Mouse (Mus musculus) colon, adult 2 months (tissue): ENCODE data around the gene Arid3c. TPM values are rescaled to one million over a fixed set of nuclear protein-coding genes. Genes with fewer than 3 reads are reported as not detected.

Experiments
- polyA plus RNA-seq: library from polyadenylated mRNA; depleted of rRNA; stranded (reverse); fragments of >200 nt; gene quantifications from 2 replicates; pipeline ENCODE4 v1.2.3, GENCODE M21; 2012; rRNA removed

The Arid3c gene
- not detected in 2 replicates for polyA plus RNA-seq

DNA sequence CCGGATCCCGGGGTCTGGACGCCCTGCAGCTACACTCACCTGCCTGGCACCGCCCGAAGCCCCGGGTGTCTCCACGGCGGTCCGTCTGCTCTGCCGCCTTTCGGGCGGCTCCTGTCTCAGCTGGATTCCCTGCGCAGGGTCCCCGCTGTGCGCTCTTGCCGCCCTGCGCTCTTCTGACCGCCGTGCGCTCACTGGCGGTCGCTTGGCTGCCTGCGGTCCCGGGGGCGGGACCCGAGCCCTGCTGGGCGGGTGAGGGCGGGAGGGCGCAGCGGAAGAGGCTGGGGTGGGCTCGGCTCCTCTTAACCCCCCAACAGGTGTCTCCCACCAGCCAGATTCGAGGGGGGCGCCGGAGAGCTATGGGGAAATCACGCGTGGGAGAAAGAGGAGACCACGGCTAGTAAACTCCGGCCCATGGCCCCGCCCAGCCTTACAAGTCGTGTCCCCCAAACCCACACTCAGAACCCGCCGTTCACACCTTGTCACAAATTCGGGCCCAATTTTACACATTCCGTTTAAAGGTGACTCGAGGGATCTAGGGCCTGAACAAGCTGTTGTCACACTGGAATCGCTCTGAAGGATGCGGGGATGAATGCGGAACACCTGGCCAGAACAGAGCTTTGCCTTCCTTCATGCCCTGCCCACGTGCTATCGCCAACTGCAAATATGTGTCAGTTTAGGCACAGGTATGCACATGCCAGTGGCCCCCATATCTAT, at the start of gene Arid3c:
Gene Arid3c (minus strand): TSS at position 91 of the 714 bp plus-strand sequence.

DNA sequence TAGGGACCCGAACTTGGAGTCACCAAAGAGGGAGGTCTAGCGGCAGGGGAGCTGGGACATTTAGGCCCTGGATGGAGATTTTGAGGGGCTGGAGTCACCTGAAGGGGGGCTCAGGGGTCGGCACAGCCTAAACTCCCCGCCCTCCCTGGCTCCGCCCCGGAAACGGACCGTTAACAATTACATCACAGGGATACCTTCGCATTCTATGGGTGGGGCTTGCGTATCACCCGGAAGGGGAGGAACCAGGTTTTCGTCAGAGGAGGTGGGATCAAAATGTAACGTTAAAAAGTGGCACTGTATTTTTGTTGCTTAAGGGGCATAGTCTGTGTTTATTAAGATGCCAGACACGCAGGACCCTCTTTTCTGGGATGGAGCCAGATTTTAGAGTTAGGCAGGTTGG, 43.1 kb upstream of the Arid3c start, which contains the start of gene Ccl27a:
Gene Ccl27a (minus strand): TSS at position 246 of the 400 bp plus-strand sequence.

DNA sequence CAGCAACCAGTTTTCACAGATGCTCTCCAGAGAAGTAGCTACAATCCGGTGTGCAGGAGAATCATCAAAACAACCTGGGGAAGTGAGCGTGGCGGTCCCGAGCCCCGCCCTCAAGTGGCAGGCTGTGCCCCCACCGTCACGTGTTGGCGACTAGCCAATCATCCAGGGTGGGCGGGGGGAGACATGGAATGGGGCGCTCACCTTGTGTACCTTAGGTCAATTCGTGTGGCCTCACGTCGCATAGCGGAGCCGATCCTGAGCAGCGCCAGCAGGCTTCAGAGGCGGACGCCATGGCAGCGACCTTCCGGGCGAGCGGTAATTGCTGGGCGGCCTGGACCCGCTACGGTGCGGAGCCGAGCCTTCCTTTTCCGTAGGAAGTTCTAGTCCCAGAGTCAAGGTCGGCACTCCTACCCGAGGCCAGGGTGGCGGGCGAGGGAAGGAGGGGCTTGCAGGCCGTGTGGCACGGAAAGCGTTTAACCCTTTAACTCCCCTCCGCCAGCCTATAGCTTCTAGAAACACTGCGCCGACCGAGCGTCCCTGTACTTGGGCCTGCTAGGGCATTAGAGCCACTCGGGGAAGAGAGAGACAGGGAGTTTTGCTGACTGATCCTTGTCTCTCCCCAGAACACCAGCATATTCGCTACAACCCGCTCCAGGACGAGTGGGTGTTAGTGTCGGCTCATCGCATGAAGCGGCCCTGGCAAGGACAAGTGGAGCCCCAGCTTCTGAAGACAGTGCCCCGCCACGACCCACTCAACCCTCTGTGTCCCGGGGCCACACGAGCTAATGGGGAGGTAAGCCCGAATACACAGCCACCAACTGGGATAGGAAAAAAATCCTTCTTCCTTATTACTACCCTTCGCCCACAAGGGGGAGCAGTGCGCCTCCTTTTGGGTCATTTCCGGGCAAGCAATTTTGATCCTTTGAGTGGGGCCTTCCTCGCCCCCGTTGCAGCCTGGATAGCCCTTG, 24.7 kb upstream of the Arid3c start, which contains the start of gene Sigmar1:
Gene Sigmar1 (minus strand): TSS at position 820 of the 968 bp plus-strand sequence.

DNA sequence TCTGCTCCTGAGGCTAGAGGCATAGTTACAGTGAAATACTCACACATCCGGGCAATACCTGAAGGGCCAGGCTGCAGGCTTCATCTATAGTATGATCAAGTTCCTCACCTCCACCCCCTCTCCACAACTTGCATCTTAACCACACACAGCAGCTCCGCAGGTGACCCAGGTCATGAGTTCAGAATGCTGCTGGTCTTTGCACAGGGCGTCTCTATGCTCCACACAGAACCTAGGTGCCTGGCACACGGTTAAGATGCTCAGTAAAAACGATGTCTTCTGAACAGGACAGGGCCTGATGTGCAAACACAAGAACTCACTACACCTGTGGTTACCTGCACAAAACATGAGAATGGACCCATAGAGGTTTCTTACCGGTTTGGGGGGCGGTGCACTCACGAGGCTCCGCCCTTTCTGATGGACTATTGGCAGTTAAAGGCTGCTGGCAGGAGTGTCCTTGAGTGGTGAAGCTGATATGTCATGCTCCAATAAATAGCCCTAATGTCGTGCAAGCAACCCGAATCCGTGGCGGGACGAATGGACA, 23.9 kb upstream of the Arid3c start, which contains the start of gene Galt:
Gene Galt (plus strand): TSS at position 432 of the 541 bp plus-strand sequence.

DNA sequence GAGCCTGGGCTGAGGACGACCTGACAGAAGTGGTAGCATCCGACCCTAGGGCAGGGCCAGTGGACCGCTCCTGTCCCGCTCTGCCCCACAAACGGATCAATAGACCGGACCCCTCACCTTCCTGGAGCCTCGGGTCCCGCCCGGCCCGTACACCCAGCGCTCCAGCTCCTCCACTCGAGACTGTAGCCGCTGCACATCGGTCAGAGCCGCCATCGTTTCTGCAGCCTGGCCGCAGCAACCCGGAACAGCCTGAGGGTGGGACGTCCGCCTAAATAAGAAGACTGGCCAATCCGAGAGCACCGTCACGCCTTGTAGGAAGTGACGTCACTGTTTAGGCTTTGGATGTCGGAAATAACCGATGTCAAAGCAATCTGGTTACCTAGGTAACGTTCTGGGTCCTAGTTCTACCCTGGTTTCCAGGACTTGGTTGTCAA, 8.0 kb downstream of the Arid3c start, which contains the start of gene Dctn3:
Gene Dctn3 (minus strand): TSS at position 253 of the 434 bp plus-strand sequence.

GRCm38 (mm10) chr4:41713197-41714067, 17.5 kb downstream of the Arid3c start, which contains the start of gene Rpp25l:
TSS of gene Rpp25l (minus strand) at chr4:41713534.

DNA sequence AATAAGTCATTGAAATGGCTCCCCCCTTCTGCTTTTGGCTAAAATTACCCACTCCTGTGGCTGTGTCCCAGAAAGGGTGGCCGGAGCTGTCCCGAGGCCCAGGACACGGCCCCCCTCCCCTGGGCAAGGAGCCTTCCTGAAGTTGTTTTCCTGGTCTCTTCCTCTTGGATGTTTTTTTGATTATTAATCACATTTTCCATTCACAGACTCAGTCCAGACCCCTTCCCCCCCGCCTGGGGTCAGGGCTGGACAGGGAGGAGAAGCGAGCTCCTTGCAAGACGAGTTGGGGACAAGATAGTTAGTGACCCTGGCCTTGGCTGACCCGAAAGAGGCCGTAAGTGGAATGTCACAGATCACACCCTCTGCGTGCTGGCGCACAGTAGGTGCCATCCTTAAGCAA, 31.2 kb downstream of the Arid3c start, which contains the start of gene Il11ra1:
Gene Il11ra1 (plus strand): TSS at position 207 of the 400 bp plus-strand sequence.

GRCm38 (mm10) chr4:41696930-41697841, 33.8 kb downstream of the Arid3c start, which contains the start of gene Cntfr:
TSS of gene Cntfr (minus strand) at chr4:41697089.

Other genes with a start within 250 kb of the Arid3c start
- gene AI464131, start 228.1 kb downstream of the Arid3c start, polyA plus RNA-seq: 11.0 and 12.8 TPM in 2 replicates
- gene 1110017D15Rik, start 213.8 kb downstream of the Arid3c start, polyA plus RNA-seq: 0.23 TPM in 1 of 2 replicates, not detected in the other
- 19.3 and 21.6 TPM in 2 replicates for gene Fam219a, start 161.6 kb downstream of the Arid3c start, polyA plus RNA-seq
- gene Dnaic1, start 161.4 kb downstream of the Arid3c start, polyA plus RNA-seq: 10.2 and 10.7 TPM in 2 replicates
- gene Enho, start 90.8 kb downstream of the Arid3c start, polyA plus RNA-seq: 30.3 and 41.0 TPM in 2 replicates
- gene Cntfr, start 34.1 kb downstream of the Arid3c start, polyA plus RNA-seq: 2.7 and 3.0 TPM in 2 replicates
- gene Il11ra1, start 31.2 kb downstream of the Arid3c start, polyA plus RNA-seq: 80.8 and 101 TPM in 2 replicates
- gene Rpp25l, start 17.6 kb downstream of the Arid3c start, polyA plus RNA-seq: 71.4 and 75.4 TPM in 2 replicates
- 67.8 and 69.7 TPM in 2 replicates for gene Dctn3, start 8.0 kb downstream of the Arid3c start, polyA plus RNA-seq
- gene Galt, start 24.1 kb upstream of the Arid3c start, polyA plus RNA-seq: 104 and 114 TPM in 2 replicates
- 164 and 177 TPM in 2 replicates for gene Sigmar1, start 25.0 kb upstream of the Arid3c start, polyA plus RNA-seq
- gene Ccl27a, start 43.1 kb upstream of the Arid3c start, polyA plus RNA-seq: 33.0 and 34.1 TPM in 2 replicates
- gene Gm21541, start 172.5 kb upstream of the Arid3c start, polyA plus RNA-seq: 11.0 and 12.9 TPM in 2 replicates
- 0.69 and 0.74 TPM in 2 replicates for gene Gm20878, start 210.4 kb upstream of the Arid3c start, polyA plus RNA-seq
- not detected in 2 replicates for gene Fam205a4, start 234.9 kb upstream of the Arid3c start, polyA plus RNA-seq